Comparison of ENCODE assay signal across 11 mouse cellular contexts in the genomic region with DNA sequence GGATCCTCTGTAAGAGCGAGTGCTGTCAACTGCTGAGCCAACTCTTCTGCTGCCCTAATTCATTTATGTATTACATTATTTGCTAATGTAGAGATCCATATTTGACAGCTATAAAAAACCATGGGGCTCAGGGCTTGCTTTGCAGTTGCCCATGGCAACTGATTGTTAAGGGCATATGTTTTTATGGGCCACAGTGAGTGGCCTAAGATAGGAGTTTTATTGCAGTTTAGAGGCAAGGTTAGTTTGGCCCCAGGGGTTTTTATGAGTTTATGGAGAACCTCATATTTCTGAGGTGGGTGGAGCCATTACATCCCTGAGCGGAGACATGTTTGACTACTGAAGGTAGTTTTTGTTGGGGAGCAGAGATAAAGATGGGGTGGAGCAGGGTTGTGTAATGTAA. TPM values are rescaled to one million over a fixed set of nuclear protein-coding genes. Genes with fewer than 3 reads are reported as not detected.
DNase-seq lines count a peak whose midpoint lies in the region; ATAC-seq lines count a peak whose summit lies in the region.
"Had no signal": no experiment of that assay in that cellular context is flagged by ENCODE, and none has a peak within 500 bp of the region (broad histone marks: within the 10 kb centered on the region; RNA-seq: fewer than 3 reads in every experiment).

No protein-coding gene starts in this region.

- H3K36me3 ChIP-seq in hindbrain, embryonic 10.5 days, result peaks cover 12% of the 10 kb centered on the region; the same call in 1 of the 2 replicates
- H3K36me3 ChIP-seq in hindbrain, embryonic 11.5 days (ENCODE audit: control insufficient read depth, insufficient read depth, low read length), result no peaks in the 10 kb centered on the region
- no peaks in the 10 kb centered on the region for H3K36me3 ChIP-seq in embryonic facial prominence, embryonic 12.5 days
- 0 out of 2 replicates have a peak, but pooled peaks cover 4% of the 10 kb centered on the region for H3K36me3 ChIP-seq in intestine, embryonic 16.5 days (ENCODE audit: control insufficient read depth, insufficient read depth, low read length)
- peaks cover 3% of the 10 kb centered on the region; the same call in 1 of the 2 replicates for H3K36me3 ChIP-seq in neural tube, embryonic 13.5 days
- H3K36me3 ChIP-seq: liver, embryonic 13.5 days had no signal

- no peak for DNase-seq in hindbrain, embryonic 10.5 days (ENCODE audit: low spot score)
- no peak for DNase-seq in hindbrain, embryonic 11.5 days (ENCODE audit: low spot score)
- DNase-seq in left cerebral cortex, adult 8-10 months (ENCODE audit: low spot score in 2 of 2), result no peak
- DNase-seq in urinary bladder, postnatal 14 days (ENCODE audit: low spot score), result no peak
- DNase-seq: kidney, adult 9 months; liver, embryonic 13.5 days had no signal

- 92% methylated on average over 2 of the region's 2 CpGs for WGBS in hindbrain, embryonic 10.5 days
- WGBS in hindbrain, embryonic 11.5 days, result 87% methylated on average over 2 of the region's 2 CpGs
- 89% methylated on average over 2 of the region's 2 CpGs for WGBS in embryonic facial prominence, embryonic 12.5 days
- WGBS in intestine, embryonic 16.5 days, result 63% methylated on average over 2 of the region's 2 CpGs
- WGBS in neural tube, embryonic 13.5 days, result 68% methylated on average over 2 of the region's 2 CpGs

- peaks cover 23% of the 10 kb centered on the region for H3K4me1 ChIP-seq in hindbrain, embryonic 10.5 days (replicated peaks)
- H3K4me1 ChIP-seq in hindbrain, embryonic 11.5 days (replicated peaks; ENCODE audit: control insufficient read depth, insufficient read depth, low read length), result peaks cover 5% of the 10 kb centered on the region
- peaks cover 16% of the 10 kb centered on the region for H3K4me1 ChIP-seq in embryonic facial prominence, embryonic 12.5 days
- peaks cover 11% of the 10 kb centered on the region; the same call in 1 of the 2 replicates for H3K4me1 ChIP-seq in intestine, embryonic 16.5 days (ENCODE audit: control insufficient read depth, insufficient read depth, low read length)
- peaks cover 29% of the 10 kb centered on the region for H3K4me1 ChIP-seq in neural tube, embryonic 13.5 days (replicated peaks)

- H3K9ac ChIP-seq in hindbrain, embryonic 11.5 days (ENCODE audit: low read depth, low read length), result no peak overlapping the region; the same call in 1 of the 2 replicates
- H3K9ac ChIP-seq in embryonic facial prominence, embryonic 12.5 days, result peak overlapping the region; percentile 43
- H3K9ac ChIP-seq in intestine, embryonic 16.5 days (ENCODE audit: low read depth, low read length), result no peak overlapping the region
- H3K9ac ChIP-seq in neural tube, embryonic 13.5 days, result peak overlapping the region; percentile 78; the same call in 1 of the 2 replicates

- H3K4me2 ChIP-seq in hindbrain, embryonic 11.5 days (replicated peaks; ENCODE audit: low read depth, low read length), result no peak overlapping the region
- H3K4me2 ChIP-seq in embryonic facial prominence, embryonic 12.5 days (replicated peaks), result peak overlapping the region; percentile 67
- H3K4me2 ChIP-seq in intestine, embryonic 16.5 days (ENCODE audit: low read depth, low read length), result peak overlapping the region; percentile 60
- H3K4me2 ChIP-seq in neural tube, embryonic 13.5 days, result peak overlapping the region; percentile 65

- no peak overlapping the region for H3K27ac ChIP-seq in hindbrain, embryonic 10.5 days
- H3K27ac ChIP-seq in hindbrain, embryonic 11.5 days (ENCODE audit: low read depth, low read length), result no peak overlapping the region
- H3K27ac ChIP-seq in embryonic facial prominence, embryonic 12.5 days, result no peak overlapping the region
- no peak overlapping the region for H3K27ac ChIP-seq in intestine, embryonic 16.5 days (ENCODE audit: low read length)
- no peak overlapping the region for H3K27ac ChIP-seq in neural tube, embryonic 13.5 days (replicated peaks)
- H3K27ac ChIP-seq: liver, embryonic 13.5 days had no signal

- no peaks in the 10 kb centered on the region for H3K9me3 ChIP-seq in hindbrain, embryonic 10.5 days
- H3K9me3 ChIP-seq in hindbrain, embryonic 11.5 days (ENCODE audit: control insufficient read depth, low read length), result no peaks in the 10 kb centered on the region
- H3K9me3 ChIP-seq in embryonic facial prominence, embryonic 12.5 days, result no peaks in the 10 kb centered on the region
- H3K9me3 ChIP-seq in intestine, embryonic 16.5 days (ENCODE audit: control insufficient read depth, low read length), result no peaks in the 10 kb centered on the region
- H3K9me3 ChIP-seq in neural tube, embryonic 13.5 days, result no peaks in the 10 kb centered on the region
- H3K9me3 ChIP-seq: liver, embryonic 13.5 days had no signal

- peak overlapping the region; percentile 89; the same call in 1 of the 2 replicates for H3K4me3 ChIP-seq in hindbrain, embryonic 10.5 days
- H3K4me3 ChIP-seq in hindbrain, embryonic 11.5 days (ENCODE audit: low read depth, low read length), result no peak overlapping the region
- peak overlapping the region; percentile 74; the same call in 1 of the 2 replicates for H3K4me3 ChIP-seq in embryonic facial prominence, embryonic 12.5 days
- H3K4me3 ChIP-seq in intestine, embryonic 16.5 days (ENCODE audit: low read length), result peak overlapping the region; percentile 89
- peak overlapping the region; percentile 55 for H3K4me3 ChIP-seq in neural tube, embryonic 13.5 days

- H3K27me3 ChIP-seq in hindbrain, embryonic 10.5 days (ENCODE audit: insufficient read depth, poor library complexity, severe bottlenecking), result no peaks in the 10 kb centered on the region
- no peaks in the 10 kb centered on the region for H3K27me3 ChIP-seq in hindbrain, embryonic 11.5 days (ENCODE audit: control insufficient read depth, insufficient read depth, low read length)
- H3K27me3 ChIP-seq in embryonic facial prominence, embryonic 12.5 days, result no peaks in the 10 kb centered on the region
- H3K27me3 ChIP-seq in intestine, embryonic 16.5 days (replicated peaks; ENCODE audit: control insufficient read depth, insufficient read depth, low read length), result no peaks in the 10 kb centered on the region
- H3K27me3 ChIP-seq in neural tube, embryonic 13.5 days, result no peaks in the 10 kb centered on the region
- H3K27me3 ChIP-seq: liver, embryonic 13.5 days had no signal

- no peak for ATAC-seq in hindbrain, embryonic 11.5 days (ENCODE audit: low FRiP score)
- no peak for ATAC-seq in embryonic facial prominence, embryonic 12.5 days (ENCODE audit: insufficient number of reproducible peaks, insufficient read depth, low FRiP score, low TSS enrichment)
- peak; percentile 55 for ATAC-seq in intestine, embryonic 16.5 days
- ATAC-seq in neural tube, embryonic 13.5 days (ENCODE audit: low read depth), result no peak
- no peak for ATAC-seq in granulocyte monocyte progenitor cell, adult 5-6 weeks (replicated peaks; ENCODE audit: poor library complexity, severe bottlenecking)
- ATAC-seq: CD4-positive, CD25-positive, alpha-beta regulatory T cell, adult 4 months had no signal

RNA-seq across cellular contexts. Expression of a gene that starts 1.7 kb away (rescaled TPM):
- 64.0 and 66.5 TPM in 2 replicates for polyA plus RNA-seq in hindbrain, embryonic 10.5 days (2016; fragmentation: Nextera tagmentation; extraction: Ambion mirVana)
- polyA plus RNA-seq in hindbrain, embryonic 11.5 days (2014; fragmentation: Nextera tagmentation; extraction: Ambion mirVana), result 83.8 and 86.9 TPM in 2 replicates
- 118 and 124 TPM in 2 replicates for polyA plus RNA-seq in embryonic facial prominence, embryonic 12.5 days (2016; fragmentation: Nextera tagmentation; extraction: Ambion mirVana)
- polyA plus RNA-seq in intestine, embryonic 16.5 days (2015; fragmentation: Nextera tagmentation; extraction: Ambion mirVana), result 177 and 186 TPM in 2 replicates
- polyA plus RNA-seq in neural tube, embryonic 13.5 days (2015; fragmentation: Nextera tagmentation; extraction: Ambion mirVana), result 115 and 123 TPM in 2 replicates
- 15.4 and 19.6 TPM in 2 replicates for total RNA-seq in granulocyte monocyte progenitor cell, adult 5-6 weeks (2014; fragmentation: Nextera tagmentation)
- 25.3 and 29.0 TPM in 2 replicates for total RNA-seq in granulocyte monocyte progenitor cell, adult 5-6 weeks (2017)
- 10 to 100 TPM; 63.5 to 71.4 (median 66.6) TPM for total RNA-seq in left cerebral cortex, adult 8-10 months (2022)

Comparison
In these comparisons a context has a peak if more than half of its experiments do, and no peak if none do; other contexts are left out.
1. H3K9ac ChIP-seq: peak in embryonic facial prominence, embryonic 12.5 days (single experiment) and neural tube, embryonic 13.5 days (single experiment); none in hindbrain, embryonic 11.5 days (single experiment) and intestine, embryonic 16.5 days (single experiment).